Comparison of ENCODE assay signal across 34 mouse cellular contexts in the genomic region with DNA sequence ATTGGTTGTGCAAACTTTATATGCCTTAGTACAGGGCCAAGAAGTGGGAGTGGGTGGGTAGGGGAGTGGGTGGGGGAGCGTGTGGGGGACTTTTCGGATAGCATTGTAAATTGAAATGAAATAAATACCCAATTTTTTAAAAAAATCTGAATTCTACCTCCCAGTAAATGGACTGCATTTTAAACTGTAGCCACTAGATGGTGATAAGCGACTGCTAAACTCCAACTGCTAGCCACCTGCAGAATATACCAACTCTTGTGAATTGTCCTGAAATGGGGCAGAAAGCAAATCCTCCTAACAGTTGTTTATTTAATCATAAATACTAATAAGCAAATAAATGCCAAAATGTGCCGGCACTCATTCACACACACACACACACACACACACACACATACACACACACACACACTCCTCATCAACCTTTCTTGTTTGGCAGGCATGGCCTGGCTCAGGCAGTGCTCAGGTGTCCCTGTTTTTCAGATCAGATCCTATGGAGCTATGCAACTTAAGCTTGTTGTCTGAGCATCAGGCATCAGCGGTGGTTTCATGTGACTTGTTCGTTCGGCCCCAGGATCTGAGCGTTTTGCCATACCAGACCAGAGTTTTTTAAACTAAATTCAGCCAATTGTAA. TPM values are rescaled to one million over a fixed set of nuclear protein-coding genes. Genes with fewer than 3 reads are reported as not detected.
DNase-seq lines count a peak whose midpoint lies in the region; ATAC-seq and TF ChIP-seq lines count a peak whose summit lies in the region.
"Not testable (repeated sequence)": the region's sequence is repeated elsewhere in the genome, so short reads cannot be mapped to it uniquely, and the experiment has no call there.
"Had no signal": no experiment of that assay in that cellular context is flagged by ENCODE, and none has a peak within 500 bp of the region (broad histone marks: within the 10 kb centered on the region; RNA-seq: fewer than 3 reads in every experiment).

No protein-coding gene starts in this region.

- H3K27me3 ChIP-seq in forebrain, embryonic 11.5 days (ENCODE audit: control insufficient read depth, insufficient read depth, low read length); forebrain, embryonic 16.5 days (replicated peaks; ENCODE audit: control insufficient read depth, insufficient read depth, low read length); hindbrain, embryonic 11.5 days (ENCODE audit: control insufficient read depth, insufficient read depth, low read length); kidney, embryonic 14.5 days (ENCODE audit: control insufficient read depth, insufficient read depth, low read length); midbrain, embryonic 11.5 days (ENCODE audit: control insufficient read depth, insufficient read depth, low read length); midbrain, postnatal 0 days (ENCODE audit: insufficient read depth, low read length): not testable (repeated sequence)

- not testable (repeated sequence) for DNase-seq in forebrain, embryonic 11.5 days (ENCODE audit: low spot score); hindbrain, embryonic 11.5 days (ENCODE audit: low spot score); midbrain, embryonic 11.5 days (ENCODE audit: low spot score, missing footprints); midbrain, postnatal 0 days (ENCODE audit: low spot score)

- H3K27ac ChIP-seq in forebrain, embryonic 11.5 days (ENCODE audit: low read depth, low read length); forebrain, embryonic 16.5 days (ENCODE audit: low read length); hindbrain, embryonic 11.5 days (ENCODE audit: low read depth, low read length); kidney, embryonic 14.5 days (ENCODE audit: low read depth, low read length); midbrain, embryonic 11.5 days (ENCODE audit: low read depth, low read length); midbrain, postnatal 0 days (ENCODE audit: low read depth, low read length): not testable (repeated sequence)

- peak; percentile 60; the same call in 1 of the 2 replicates for ATAC-seq in forebrain, embryonic 11.5 days (replicated peaks; ENCODE audit: low FRiP score)
- ATAC-seq in forebrain, embryonic 16.5 days = peak; percentile 66; the same call in 1 of the 2 replicates
- peak; percentile 61 for ATAC-seq in hindbrain, embryonic 11.5 days (ENCODE audit: low FRiP score)
- ATAC-seq in kidney, embryonic 14.5 days (ENCODE audit: low FRiP score, low TSS enrichment) = 0 out of 2 replicates have a peak, but pooled peaks have one; percentile 39
- peak; percentile 50 for ATAC-seq in midbrain, embryonic 11.5 days (ENCODE audit: low FRiP score)
- ATAC-seq in midbrain, postnatal 0 days (ENCODE audit: low FRiP score) = peak; percentile 83

- H3K4me1 ChIP-seq in forebrain, embryonic 11.5 days (replicated peaks; ENCODE audit: control insufficient read depth, insufficient read depth, low read length); forebrain, embryonic 16.5 days (replicated peaks; ENCODE audit: control insufficient read depth, insufficient read depth, low read length); hindbrain, embryonic 11.5 days (replicated peaks; ENCODE audit: control insufficient read depth, insufficient read depth, low read length); kidney, embryonic 14.5 days (ENCODE audit: control insufficient read depth, insufficient read depth, low read length); midbrain, embryonic 11.5 days (ENCODE audit: control insufficient read depth, insufficient read depth, low read length); midbrain, postnatal 0 days (ENCODE audit: insufficient read depth, low read length): not testable (repeated sequence)

- not testable (repeated sequence) for H3K4me2 ChIP-seq in forebrain, embryonic 11.5 days (ENCODE audit: low read depth, low read length, severe bottlenecking); forebrain, embryonic 16.5 days (ENCODE audit: low read length); hindbrain, embryonic 11.5 days (replicated peaks; ENCODE audit: low read depth, low read length); kidney, embryonic 14.5 days (replicated peaks; ENCODE audit: low read depth, low read length); midbrain, embryonic 11.5 days; midbrain, postnatal 0 days (ENCODE audit: low read depth, low read length, poor library complexity, severe bottlenecking)

- WGBS in forebrain, embryonic 11.5 days = 45% methylated on average over 8 of the region's 8 CpGs
- WGBS in forebrain, embryonic 16.5 days = 41% methylated on average over 8 of the region's 8 CpGs
- 46% methylated on average over 8 of the region's 8 CpGs for WGBS in hindbrain, embryonic 11.5 days
- WGBS in kidney, embryonic 14.5 days = 45% methylated on average over 8 of the region's 8 CpGs
- 54% methylated on average over 8 of the region's 8 CpGs for WGBS in midbrain, embryonic 11.5 days
- 45% methylated on average over 8 of the region's 8 CpGs for WGBS in midbrain, postnatal 0 days

- not testable (repeated sequence) for H3K36me3 ChIP-seq in forebrain, embryonic 11.5 days (ENCODE audit: control insufficient read depth, insufficient read depth, low read length); forebrain, embryonic 16.5 days (ENCODE audit: control insufficient read depth, insufficient read depth); hindbrain, embryonic 11.5 days (ENCODE audit: control insufficient read depth, insufficient read depth, low read length); kidney, embryonic 14.5 days (ENCODE audit: control insufficient read depth, insufficient read depth, low read length); midbrain, embryonic 11.5 days (ENCODE audit: control insufficient read depth, insufficient read depth, low read length); midbrain, postnatal 0 days (ENCODE audit: insufficient read depth, low read length)

- H3K9me3 ChIP-seq in forebrain, embryonic 11.5 days (ENCODE audit: control insufficient read depth, low read length); forebrain, embryonic 16.5 days (ENCODE audit: control insufficient read depth, low read length); hindbrain, embryonic 11.5 days (ENCODE audit: control insufficient read depth, low read length); kidney, embryonic 14.5 days (ENCODE audit: control insufficient read depth, low read length); midbrain, embryonic 11.5 days (ENCODE audit: control insufficient read depth, low read length); midbrain, postnatal 0 days (ENCODE audit: low read length): not testable (repeated sequence)

- TF ChIP-seq CTCF in midbrain, postnatal 0 days (IDR thresholded peaks at IDR 0.05) = peak; percentile 44

- H3K9ac ChIP-seq in forebrain, embryonic 11.5 days (ENCODE audit: low read length); forebrain, embryonic 16.5 days (replicated peaks; ENCODE audit: low read depth, low read length); hindbrain, embryonic 11.5 days (ENCODE audit: low read depth, low read length); kidney, embryonic 14.5 days (ENCODE audit: low read depth, low read length); midbrain, embryonic 11.5 days (ENCODE audit: low read length); midbrain, postnatal 0 days (replicated peaks; ENCODE audit: low read length, poor library complexity, severe bottlenecking): not testable (repeated sequence)

- not testable (repeated sequence) for H3K4me3 ChIP-seq in forebrain, embryonic 11.5 days (ENCODE audit: low read depth, low read length); forebrain, embryonic 16.5 days (replicated peaks; ENCODE audit: low read length); hindbrain, embryonic 11.5 days (ENCODE audit: low read depth, low read length); kidney, embryonic 14.5 days (ENCODE audit: low read length); midbrain, embryonic 11.5 days (ENCODE audit: low read depth, low read length); midbrain, postnatal 0 days (ENCODE audit: low read depth, low read length)

RNA-seq across cellular contexts. Expression of a gene that starts 50.6 kb away (rescaled TPM):
- 0.11 TPM in 1 of 2 replicates, not detected in the other for polyA plus RNA-seq in forebrain, embryonic 11.5 days (2014; fragmentation: Nextera tagmentation; extraction: Ambion mirVana)
- polyA plus RNA-seq in forebrain, embryonic 16.5 days (2015; fragmentation: Nextera tagmentation; extraction: Ambion mirVana) = not detected in 2 replicates
- not detected in 2 replicates for polyA plus RNA-seq in hindbrain, embryonic 11.5 days (2014; fragmentation: Nextera tagmentation; extraction: Ambion mirVana)
- not detected in 2 replicates for polyA plus RNA-seq in kidney, embryonic 14.5 days (2014; fragmentation: Nextera tagmentation; extraction: Ambion mirVana)
- polyA plus RNA-seq in midbrain, embryonic 11.5 days (2014; fragmentation: Nextera tagmentation; extraction: Ambion mirVana) = 0.14 TPM in 1 of 2 replicates, not detected in the other
- not detected in 2 replicates for total RNA-seq in midbrain, postnatal 0 days (2014; rRNA removed)
- not detected in 2 replicates for polyA plus RNA-seq in midbrain, postnatal 0 days (2015; fragmentation: Nextera tagmentation; extraction: Ambion mirVana)
- total RNA-seq: adrenal gland, adult 8-10 months; adrenal gland, postnatal 4 days; CH12.LX; ES-E14; gastrocnemius, adult 18-20 months; gastrocnemius, postnatal 25 days; heart, adult 2 months; heart, postnatal 4 days; layer of hippocampus, adult 18-20 months; layer of hippocampus, postnatal 14 days; left cerebral cortex, adult 8-10 months; left cerebral cortex, postnatal 36 days; megakaryocyte, adult 5-6 weeks had no signal
- polyA plus RNA-seq: C2C12; cerebellum, adult 2 months; embryonic facial prominence, embryonic 10.5 days; frontal cortex, adult 2 months; heart, embryonic 12.5 days; heart, postnatal 0 days; intestine, postnatal 0 days; limb, embryonic 13.5 days; liver, embryonic 11.5 days; liver, embryonic 16.5 days; lung, embryonic 15.5 days; midbrain, embryonic 14.5 days; myocyte; neural tube, embryonic 12.5 days; thymus, postnatal 0 days had no signal
